Mouse (Mus musculus) C2C12 (cell line): ENCODE results near the gene Myh7. TPM values are rescaled to one million over a fixed set of nuclear protein-coding genes. Genes with fewer than 3 reads are reported as not detected.

Source experiments
- H3K27me3 ChIP-seq: one replicate; pipeline ENCODE4 v1.6.1; 2011; ENCODE audit not compliant: control insufficient read depth, insufficient read depth, insufficient read length
- H3K36me3 ChIP-seq: one replicate; pipeline ENCODE4 v1.6.1; 2011; ENCODE audit not compliant: control insufficient read depth, insufficient read depth
- H3K4me3 ChIP-seq: one replicate; pipeline ENCODE4 v1.5.1; 2011; ENCODE audit warnings: mild to moderate bottlenecking, control low read depth; ENCODE audit not compliant: poor library complexity, insufficient read depth, severe bottlenecking
- H3K79me2 ChIP-seq: one replicate; pipeline ENCODE4 v1.6.1; 2011; ENCODE audit not compliant: control insufficient read depth, insufficient read depth
- H3K79me3 ChIP-seq: one replicate; pipeline ENCODE4 v1.6.1; 2011; ENCODE audit warnings: low read depth, control low read depth
- H3ac ChIP-seq: one replicate; pipeline ENCODE3; 2011; ENCODE audit warnings: low read depth; ENCODE audit not compliant: control insufficient read depth, insufficient read length
- CEBPB ChIP-seq: IDR thresholded peaks from one replicate; pipeline ENCODE4 v1.6.1; 2011; ENCODE audit warnings: low read depth, mild to moderate bottlenecking, control low read depth, moderate library complexity
- CTCF ChIP-seq: IDR thresholded peaks from one replicate; pipeline ENCODE4 v1.5.1; 2011; ENCODE audit not compliant: control insufficient read depth, insufficient read depth, insufficient read length
- FOSL1 ChIP-seq: IDR thresholded peaks from one replicate; pipeline ENCODE4 v1.8.0; 2011; ENCODE audit warnings: mild to moderate bottlenecking, low read length; ENCODE audit not compliant: poor library complexity, insufficient read depth, severe bottlenecking
- MAX ChIP-seq: IDR thresholded peaks from one replicate; pipeline ENCODE4 v1.6.1; 2011; ENCODE audit warnings: mild to moderate bottlenecking, control low read depth
- MYOD1 ChIP-seq: IDR thresholded peaks from one replicate; pipeline ENCODE4 v1.6.1; 2011; ENCODE audit warnings: low read depth; ENCODE audit not compliant: control insufficient read depth, insufficient read length
- MYOG ChIP-seq: IDR thresholded peaks from one replicate; pipeline ENCODE4 v1.6.1; 2011; ENCODE audit not compliant: control insufficient read depth, insufficient read length; ENCODE audit errors: extremely low read depth
- USF1 ChIP-seq: IDR thresholded peaks from one replicate; pipeline ENCODE4 v1.6.1; 2011; ENCODE audit warnings: low read depth, mild to moderate bottlenecking, control low read depth, moderate library complexity
- polyA plus RNA-seq: library from polyadenylated mRNA; unstranded; fragments of >200 nt; fragmentation: generic; extraction: Trizol; gene quantifications from one replicate; pipeline ENCODE4 v1.2.1, GENCODE M21; 2012; ENCODE audit warnings: missing spikeins

Gene Myh7
- polyA plus RNA-seq, 1 experiment, result 0.11 TPM

DNA sequence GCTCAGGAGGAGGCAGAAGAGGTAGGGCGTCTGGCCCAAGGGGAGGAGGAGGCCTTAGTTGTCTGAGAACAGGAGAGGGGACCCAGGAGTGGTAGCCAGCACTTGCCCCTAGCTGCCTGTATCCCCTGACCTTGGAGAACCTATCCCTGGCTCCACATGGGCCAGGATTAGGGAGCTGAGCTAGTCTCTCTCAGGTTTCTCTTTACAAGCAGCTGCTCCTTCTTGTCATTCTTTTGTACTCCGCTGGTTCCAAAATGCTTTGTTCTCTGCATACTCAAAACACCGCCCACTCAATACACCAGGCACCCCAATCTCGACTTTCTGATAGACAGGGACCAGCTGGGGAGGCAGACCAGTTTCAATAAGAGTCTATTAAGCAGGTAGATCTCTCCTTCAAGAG, 2.9 kb upstream of the Myh7 start:
- H3K4me3 ChIP-seq, result no peak overlapping the region
- peaks cover 2% of the 10 kb centered on the region for H3K27me3 ChIP-seq
- H3K79me3 ChIP-seq, result no peaks in the 10 kb centered on the region
- H3ac ChIP-seq, result no peak overlapping the region
- H3K79me2 ChIP-seq, result no peaks in the 10 kb centered on the region
- no peaks in the 10 kb centered on the region for H3K36me3 ChIP-seq
- no peak for TF ChIP-seq MAX
- TF ChIP-seq USF1, result no peak
- no peak for TF ChIP-seq CTCF
- TF ChIP-seq CEBPB, result no peak
- no peak for TF ChIP-seq MYOG
- no peak for TF ChIP-seq FOSL1

DNA sequence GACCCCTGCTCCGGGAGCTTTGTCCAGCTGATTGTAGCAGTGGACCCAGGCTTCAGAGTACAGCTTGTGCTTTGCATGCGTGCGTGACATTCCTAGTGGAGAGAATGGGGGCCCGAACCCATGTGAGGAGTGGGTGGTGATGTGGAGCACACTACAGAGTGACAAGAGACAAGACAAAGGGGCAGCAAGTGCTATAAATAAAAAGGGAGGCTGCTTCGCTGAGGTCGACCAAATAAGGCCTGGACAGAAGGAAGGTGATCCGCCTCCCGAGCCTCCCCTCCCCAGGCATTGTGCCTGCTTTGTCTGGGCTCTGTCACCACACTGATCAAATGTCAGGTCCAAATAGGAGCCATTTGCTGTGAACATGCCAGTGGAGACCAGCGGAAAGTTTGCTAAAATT, 2.4 kb upstream of the Myh7 start:
- no peaks in the 10 kb centered on the region for H3K79me2 ChIP-seq
- no peak overlapping the region for H3ac ChIP-seq
- TF ChIP-seq CTCF (no peak), USF1 (no peak), MYOG (no peak), FOSL1 (no peak), MYOD1 (no peak), MAX (no peak), CEBPB (no peak)
- H3K4me3 ChIP-seq, result no peak overlapping the region
- no peaks in the 10 kb centered on the region for H3K79me3 ChIP-seq
- H3K36me3 ChIP-seq, result no peaks in the 10 kb centered on the region
- peaks cover 5% of the 10 kb centered on the region for H3K27me3 ChIP-seq

GRCm38 (mm10) chr14:54995457-54996138, 1.2 kb upstream of the Myh7 start:
- H3K4me3 ChIP-seq, result no peak overlapping the region
- TF ChIP-seq MYOD1 (no peak), MYOG (no peak), USF1 (no peak), CEBPB (no peak), CTCF (no peak), MAX (no peak), FOSL1 (no peak)
- H3K79me3 ChIP-seq, result no peaks in the 10 kb centered on the region
- H3ac ChIP-seq, result no peak overlapping the region
- no peaks in the 10 kb centered on the region for H3K79me2 ChIP-seq
- no peaks in the 10 kb centered on the region for H3K36me3 ChIP-seq
- H3K27me3 ChIP-seq, result peaks cover 11% of the 10 kb centered on the region

DNA sequence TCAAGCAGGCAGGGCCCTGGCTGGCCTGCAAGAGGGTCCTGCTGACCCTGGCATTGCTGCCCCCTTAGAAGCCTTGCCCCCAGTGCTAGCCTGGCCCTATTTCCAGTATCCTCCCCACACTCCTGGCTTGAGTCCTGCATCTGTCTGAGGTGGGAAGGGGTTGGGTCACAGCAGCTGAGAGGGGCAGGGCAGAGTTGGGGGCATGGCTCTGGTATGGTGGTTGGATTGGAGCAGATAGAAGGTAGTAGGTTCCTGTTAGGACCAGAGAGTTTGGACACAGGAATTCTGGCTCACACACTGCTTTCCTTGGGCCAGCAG, 402 bp upstream of the Myh7 start:
- no peaks in the 10 kb centered on the region for H3K79me3 ChIP-seq
- peaks cover 13% of the 10 kb centered on the region for H3K27me3 ChIP-seq
- no peak overlapping the region for H3K4me3 ChIP-seq
- no peak overlapping the region for H3ac ChIP-seq
- H3K79me2 ChIP-seq, result no peaks in the 10 kb centered on the region
- no peak for TF ChIP-seq MYOG
- TF ChIP-seq CEBPB, result no peak
- no peak for TF ChIP-seq MAX
- TF ChIP-seq USF1, result no peak
- TF ChIP-seq MYOD1, result no peak
- no peak for TF ChIP-seq CTCF
- no peak for TF ChIP-seq FOSL1
- H3K36me3 ChIP-seq, result no peaks in the 10 kb centered on the region

DNA sequence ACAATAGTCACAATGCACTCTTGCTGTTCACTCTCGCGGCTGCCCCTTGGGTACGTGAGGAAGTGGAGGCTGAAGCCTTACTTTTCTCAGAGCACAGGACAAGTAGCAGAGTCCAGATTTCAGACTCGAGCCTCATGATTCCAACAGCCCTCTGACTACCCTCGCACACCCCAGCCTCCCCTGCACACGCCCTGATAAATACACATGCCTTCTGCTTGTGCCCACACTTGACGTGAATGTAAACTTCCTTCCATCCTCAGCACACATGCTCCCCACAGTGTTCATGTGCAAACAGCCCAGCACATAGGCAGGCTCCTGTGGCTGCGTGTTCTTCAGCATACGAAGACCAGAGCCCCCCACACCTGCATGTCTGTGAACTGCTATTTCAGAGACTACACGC, 790 bp downstream of the Myh7 start:
- Histone ChIP-seq H3K4me3 (no peak overlapping the region), H3K79me2 (no peaks in the 10 kb centered on the region), H3K27me3 (peaks cover 13% of the 10 kb centered on the region), H3K36me3 (no peaks in the 10 kb centered on the region), H3ac (no peak overlapping the region), H3K79me3 (no peaks in the 10 kb centered on the region)
- TF ChIP-seq MAX (no peak), USF1 (no peak), FOSL1 (no peak), MYOD1 (no peak), MYOG (no peak), CTCF (no peak), CEBPB (no peak)
